Mouse (Mus musculus) hindbrain, embryonic 13.5 days (tissue): ENCODE data around the gene Ndufa7. TPM values are rescaled to one million over a fixed set of nuclear protein-coding genes. Genes with fewer than 3 reads are reported as not detected.
A peak's percentile ranks its signal among the peaks of the same experiment; 100 is the strongest.
"Not testable (repeated sequence)": the region's sequence is repeated elsewhere in the genome, so short reads cannot be mapped to it uniquely, and the experiment has no call there.

Source experiments
- ATAC-seq: fragments of 200-750 bp; cut with Nextera tagmentation; 2 replicates; pipeline ENCODE4 v1.8.0; 2017; ENCODE audit warnings: moderate TSS enrichment; ENCODE audit not compliant: low FRiP score
- H3K27ac ChIP-seq: fragments of 300-500 bp; sonication (generic); 2 replicates; pipeline ENCODE4 v1.5.1; 2015; ENCODE audit warnings: inconsistent platforms, mild to moderate bottlenecking, moderate library complexity
- H3K27me3 ChIP-seq: fragments of 300-500 bp; sonication (generic); 2 replicates; pipeline ENCODE4 v1.6.1; 2015; ENCODE audit warnings: mild to moderate bottlenecking, inconsistent platforms
- H3K36me3 ChIP-seq: fragments of 300-500 bp; sonication (generic); 2 replicates; pipeline ENCODE4 v1.6.1; 2015; ENCODE audit warnings: mild to moderate bottlenecking, inconsistent platforms
- H3K4me1 ChIP-seq: fragments of 300-500 bp; sonication (generic); replicated peaks from 2 replicates; pipeline ENCODE4 v1.6.1; 2015; ENCODE audit warnings: inconsistent platforms
- H3K4me2 ChIP-seq: fragments of 300-500 bp; sonication (generic); 2 replicates; pipeline ENCODE4 v1.6.1; 2015; ENCODE audit warnings: inconsistent platforms, mild to moderate bottlenecking, moderate library complexity
- H3K4me3 ChIP-seq: fragments of 300-500 bp; sonication (generic); 2 replicates; pipeline ENCODE4 v1.5.1; 2015; ENCODE audit warnings: mild to moderate bottlenecking, inconsistent platforms
- H3K9ac ChIP-seq: fragments of 300-500 bp; sonication (generic); 2 replicates; pipeline ENCODE4 v1.6.1; 2015; ENCODE audit warnings: mild to moderate bottlenecking, inconsistent platforms
- H3K9me3 ChIP-seq: fragments of 300-500 bp; sonication (generic); 2 replicates; pipeline ENCODE4 v1.6.1; 2016; ENCODE audit warnings: inconsistent platforms
- WGBS: fragments of 180-500 bp; shearing (Covaris S2); methylation state at CpG from one replicate; pipeline ENCODE4 v1.1.7; 2015; 5-methylcytosine and 5-hydroxymethylcytosine counted together
- microRNA-seq: library from miRNA; unstranded; fragments of <30 nt; microRNA quantifications from one replicate; pipeline ENCODE4, GENCODE M21; 2016
- polyA plus RNA-seq: library from polyadenylated mRNA; unstranded; fragments of >200 nt; fragmentation: Nextera tagmentation; extraction: Ambion mirVana; gene quantifications from 2 replicates; pipeline ENCODE4 v1.2.1, GENCODE M21; 2015

Gene Ndufa7
- polyA plus RNA-seq, 1 experiment from 2014 or later = 540 TPM

GRCm38 (mm10) chr17:33844196-33844595 is 19.8 kb downstream of the Ndufa7 start:
- H3K4me3 ChIP-seq = peak overlapping the region; percentile 76
- H3K4me2 ChIP-seq = peak overlapping the region; percentile 93
- peak overlapping the region; percentile 84 for H3K9ac ChIP-seq
- H3K36me3 ChIP-seq = peaks cover 33% of the 10 kb centered on the region
- H3K9me3 ChIP-seq = no peaks in the 10 kb centered on the region
- H3K27me3 ChIP-seq = no peaks in the 10 kb centered on the region
- H3K4me1 ChIP-seq = peaks cover 19% of the 10 kb centered on the region
- ATAC-seq = no peak
- 88% methylated on average over 1 of the region's 1 CpGs for WGBS
- H3K27ac ChIP-seq = no peak overlapping the region

- H3K36me3 ChIP-seq = peaks cover 35% of the 10 kb centered on the region
- ATAC-seq = no peak
- H3K9ac ChIP-seq = no peak overlapping the region
- no peaks in the 10 kb centered on the region for H3K27me3 ChIP-seq
- H3K4me1 ChIP-seq = peaks cover 19% of the 10 kb centered on the region
- 89% methylated on average over 8 of the region's 8 CpGs for WGBS
- no peak overlapping the region for H3K4me2 ChIP-seq
- no peak overlapping the region for H3K27ac ChIP-seq
- no peaks in the 10 kb centered on the region for H3K9me3 ChIP-seq
- H3K4me3 ChIP-seq = no peak overlapping the region
Observed at GRCm38 (mm10) chr17:33848139-33848538, 23.8 kb downstream of the Ndufa7 start.

- Histone ChIP-seq H3K4me1 (no peaks in the 10 kb centered on the region), H3K9me3 (no peaks in the 10 kb centered on the region), H3K27me3 (no peaks in the 10 kb centered on the region), H3K27ac (no peak overlapping the region), H3K36me3 (peaks cover 31% of the 10 kb centered on the region), H3K4me2 (no peak overlapping the region), H3K9ac (no peak overlapping the region), H3K4me3 (no peak overlapping the region)
- 78% methylated on average over 1 of the region's 1 CpGs for WGBS
- ATAC-seq = no peak
Observed at GRCm38 (mm10) chr17:33851331-33851730, 27.0 kb downstream of the Ndufa7 start.

GRCm38 (mm10) chr17:33857816-33858215 is 33.4 kb downstream of the Ndufa7 start:
- no peaks in the 10 kb centered on the region for H3K27me3 ChIP-seq
- H3K27ac ChIP-seq = no peak overlapping the region
- no peak overlapping the region for H3K9ac ChIP-seq
- no peak overlapping the region for H3K4me2 ChIP-seq
- no peaks in the 10 kb centered on the region for H3K9me3 ChIP-seq
- ATAC-seq = no peak
- H3K36me3 ChIP-seq = no peaks in the 10 kb centered on the region; the same call in 1 of the 2 replicates
- H3K4me3 ChIP-seq = no peak overlapping the region
- WGBS = 63% methylated on average over 4 of the region's 4 CpGs
- no peaks in the 10 kb centered on the region for H3K4me1 ChIP-seq

GRCm38 (mm10) chr17:33865330-33866030 is 41.1 kb downstream of the Ndufa7 start:
- Histone ChIP-seq H3K27me3 (no peaks in the 10 kb centered on the region), H3K4me1 (no peaks in the 10 kb centered on the region), H3K36me3 (no peaks in the 10 kb centered on the region), H3K9me3 (no peaks in the 10 kb centered on the region), H3K9ac (no peak overlapping the region), H3K27ac (no peak overlapping the region), H3K4me2 (no peak overlapping the region), H3K4me3 (no peak overlapping the region)
- ATAC-seq = no peak
- 37% methylated on average over 9 of the region's 9 CpGs for WGBS

- H3K4me3 ChIP-seq, H3K4me2 ChIP-seq, H3K9ac ChIP-seq, H3K27me3 ChIP-seq, H3K27ac ChIP-seq, H3K36me3 ChIP-seq, H3K9me3 ChIP-seq, ATAC-seq, H3K4me1 ChIP-seq: not testable (repeated sequence)
- WGBS = 88% methylated on average over 4 of the region's 12 CpGs
Observed at GRCm38 (mm10) chr17:33873537-33873936, 49.2 kb downstream of the Ndufa7 start, which contains the start of gene Gm7029. Gene Gm7029 (plus strand): TSS chr17:33873837.

- no peak overlapping the region for H3K27ac ChIP-seq
- no peaks in the 10 kb centered on the region for H3K4me1 ChIP-seq
- H3K27me3 ChIP-seq = no peaks in the 10 kb centered on the region
- H3K4me2 ChIP-seq = no peak overlapping the region
- 88% methylated on average over 9 of the region's 11 CpGs for WGBS
- no peak overlapping the region for H3K9ac ChIP-seq
- H3K4me3 ChIP-seq = no peak overlapping the region
- no peak for ATAC-seq
- no peaks in the 10 kb centered on the region for H3K9me3 ChIP-seq
- no peaks in the 10 kb centered on the region for H3K36me3 ChIP-seq
Observed at GRCm38 (mm10) chr17:33874411-33874810, 50.0 kb downstream of the Ndufa7 start.

- ATAC-seq, H3K36me3 ChIP-seq, H3K4me3 ChIP-seq, H3K9ac ChIP-seq, H3K9me3 ChIP-seq, H3K4me1 ChIP-seq, H3K4me2 ChIP-seq, H3K27me3 ChIP-seq, H3K27ac ChIP-seq: not testable (repeated sequence)
- WGBS = 83% methylated on average over 5 of the region's 5 CpGs
Observed at GRCm38 (mm10) chr17:33875797-33876196, 51.4 kb downstream of the Ndufa7 start.

- H3K9ac ChIP-seq, H3K4me1 ChIP-seq, H3K27me3 ChIP-seq, H3K27ac ChIP-seq, ATAC-seq, H3K9me3 ChIP-seq, H3K4me2 ChIP-seq, H3K4me3 ChIP-seq: not testable (repeated sequence)
- WGBS = 97% methylated on average over 10 of the region's 11 CpGs
- peaks cover 13% of the 10 kb centered on the region for H3K36me3 ChIP-seq
Observed at GRCm38 (mm10) chr17:33884320-33884719, 59.9 kb downstream of the Ndufa7 start.

GRCm38 (mm10) chr17:33887802-33888201 is 63.4 kb downstream of the Ndufa7 start:
- H3K9me3 ChIP-seq, H3K9ac ChIP-seq, H3K4me3 ChIP-seq, H3K27ac ChIP-seq, H3K27me3 ChIP-seq, ATAC-seq, H3K4me2 ChIP-seq, H3K36me3 ChIP-seq: not testable (repeated sequence)
- H3K4me1 ChIP-seq = peaks cover 14% of the 10 kb centered on the region
- 95% methylated on average over 2 of the region's 2 CpGs for WGBS

Small RNA genes within 50 kb of the gene (microRNA-seq; reads per million reads assigned to microRNA genes)
- not detected for gene Gm27740

Other genes with a start within 250 kb of the Ndufa7 start
- 68.9 and 70.0 TPM in 2 replicates for gene Zfp414, start 195.5 kb upstream of the Ndufa7 start, polyA plus RNA-seq
- 0.49 and 0.83 TPM in 2 replicates for gene Pram1, start 186.5 kb upstream of the Ndufa7 start, polyA plus RNA-seq
- gene Hnrnpm, start 137.7 kb upstream of the Ndufa7 start, polyA plus RNA-seq = 241 and 245 TPM in 2 replicates
- 68.4 and 69.1 TPM in 2 replicates for gene March2, start 105.9 kb upstream of the Ndufa7 start, polyA plus RNA-seq
- 494 and 549 TPM in 2 replicates for gene Rab11b, start 64.0 kb upstream of the Ndufa7 start, polyA plus RNA-seq
- 23.5 and 24.7 TPM in 2 replicates for gene Angptl4, start 42.7 kb upstream of the Ndufa7 start, polyA plus RNA-seq
- gene Kank3, start 14.1 kb upstream of the Ndufa7 start, polyA plus RNA-seq = 37.4 and 40.5 TPM in 2 replicates
- gene Rps28, start within 50 bp of the Ndufa7 start, polyA plus RNA-seq = 683 and 734 TPM in 2 replicates
- 59.0 and 60.3 TPM in 2 replicates for gene Cd320, start 18.5 kb downstream of the Ndufa7 start, polyA plus RNA-seq
- gene Gm7029, start 49.3 kb downstream of the Ndufa7 start, polyA plus RNA-seq = not detected in 2 replicates
- gene Kifc1, start 66.1 kb downstream of the Ndufa7 start, polyA plus RNA-seq = 1.8 and 2.1 TPM in 2 replicates
- 0.41 and 0.49 TPM in 2 replicates for gene Platr17, start 80.6 kb downstream of the Ndufa7 start, polyA plus RNA-seq
- 48.1 and 54.6 TPM in 2 replicates for gene Daxx, start 84.8 kb downstream of the Ndufa7 start, polyA plus RNA-seq
- gene Tapbp, start 91.3 kb downstream of the Ndufa7 start, polyA plus RNA-seq = 26.8 and 29.2 TPM in 2 replicates
- 16.8 and 18.7 TPM in 2 replicates for gene Zbtb22, start 91.3 kb downstream of the Ndufa7 start, polyA plus RNA-seq
- gene Rgl2, start 105.0 kb downstream of the Ndufa7 start, polyA plus RNA-seq = 56.7 and 56.9 TPM in 2 replicates
- 186 and 199 TPM in 2 replicates for gene Pfdn6, start 115.8 kb downstream of the Ndufa7 start, polyA plus RNA-seq
- gene Wdr46, start 116.1 kb downstream of the Ndufa7 start, polyA plus RNA-seq = 24.3 and 25.2 TPM in 2 replicates
- gene B3galt4, start 126.9 kb downstream of the Ndufa7 start, polyA plus RNA-seq = 12.2 TPM in 2 replicates
- gene Vps52, start 131.2 kb downstream of the Ndufa7 start, polyA plus RNA-seq = 69.6 and 69.9 TPM in 2 replicates
- gene Rps18, start 131.4 kb downstream of the Ndufa7 start, polyA plus RNA-seq = 928 and 950 TPM in 2 replicates
- 12.2 and 13.0 TPM in 2 replicates for gene H2-K1, start 175.8 kb downstream of the Ndufa7 start, polyA plus RNA-seq
- 19.2 and 21.5 TPM in 2 replicates for gene Ring1, start 200.1 kb downstream of the Ndufa7 start, polyA plus RNA-seq
- gene H2-Ke6, start 203.5 kb downstream of the Ndufa7 start, polyA plus RNA-seq = 62.9 and 65.0 TPM in 2 replicates
- 164 and 172 TPM in 2 replicates for gene Slc39a7, start 207.1 kb downstream of the Ndufa7 start, polyA plus RNA-seq
- 56.8 and 59.2 TPM in 2 replicates for gene Rxrb, start 207.2 kb downstream of the Ndufa7 start, polyA plus RNA-seq
- 3.2 and 3.8 TPM in 2 replicates for gene Col11a2, start 214.9 kb downstream of the Ndufa7 start, polyA plus RNA-seq